13 mouse cellular contexts compared by ENCODE assay signal in the genomic region with DNA sequence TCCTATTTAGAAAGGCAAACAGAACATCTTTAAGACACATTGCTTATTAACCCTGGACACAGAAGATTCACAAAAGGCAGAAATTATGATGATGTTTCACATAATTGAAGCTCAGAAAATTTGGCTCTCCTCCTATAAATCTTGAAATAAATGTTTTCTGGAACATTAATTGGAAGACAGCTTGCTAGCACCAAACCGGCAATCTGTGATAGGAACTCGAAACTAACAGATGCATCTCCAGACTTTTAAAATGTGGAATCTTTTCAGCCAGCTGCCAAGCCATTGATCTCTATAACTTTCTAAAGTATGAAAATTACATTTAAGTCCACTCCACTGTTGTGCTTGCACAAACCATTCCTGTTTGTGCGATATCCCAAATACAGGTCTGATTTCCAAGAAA.
"Had no signal": no experiment of that assay in that cellular context is flagged by ENCODE, and none has a peak within 500 bp of the region (broad histone marks: within the 10 kb centered on the region; RNA-seq: fewer than 3 reads in every experiment).

No protein-coding gene starts in this region.

- H3K4me2 ChIP-seq: limb, embryonic 15.5 days; liver, embryonic 12.5 days; lung, embryonic 14.5 days; neural tube, embryonic 15.5 days had no signal

- ATAC-seq: liver, embryonic 12.5 days had no signal

- H3K4me3 ChIP-seq: limb, embryonic 15.5 days; liver, embryonic 12.5 days; midbrain, embryonic 10.5 days; myocyte; neural tube, embryonic 15.5 days had no signal

- H3K9me3 ChIP-seq: limb, embryonic 15.5 days; liver, embryonic 12.5 days; midbrain, embryonic 10.5 days; neural tube, embryonic 15.5 days had no signal

- H3K27me3 ChIP-seq: limb, embryonic 15.5 days; liver, embryonic 12.5 days; neural tube, embryonic 15.5 days had no signal

- H3K9ac ChIP-seq: limb, embryonic 15.5 days; liver, embryonic 12.5 days; lung, embryonic 14.5 days; neural tube, embryonic 15.5 days had no signal

- H3K4me1 ChIP-seq: limb, embryonic 15.5 days had no signal

- H3K36me3 ChIP-seq: neural tube, embryonic 15.5 days had no signal

- H3K27ac ChIP-seq: limb, embryonic 15.5 days; liver, embryonic 12.5 days; midbrain, embryonic 10.5 days had no signal

- DNase-seq: kidney, adult 9 months; kidney, postnatal 36 days; lung, embryonic 14.5 days; lung, postnatal 10 days; lung, postnatal 4 days; midbrain, embryonic 14.5 days; right cerebral cortex, adult 18-20 months; right cerebral cortex, postnatal 25 days had no signal
